Mouse (Mus musculus) embryonic facial prominence, embryonic 13.5 days (tissue): ENCODE results near the gene Ddx21. TPM values are rescaled to one million over a fixed set of nuclear protein-coding genes. Genes with fewer than 3 reads are reported as not detected.
"Not testable (repeated sequence)": the region's sequence is repeated elsewhere in the genome, so short reads cannot be mapped to it uniquely, and the experiment has no call there.

Experiments
- ATAC-seq: fragments of 200-750 bp; cut with Nextera tagmentation; 2 replicates; pipeline ENCODE4 v1.8.0; 2017; ENCODE audit warnings: low read depth; ENCODE audit not compliant: insufficient number of reproducible peaks, insufficient read depth, low FRiP score, low TSS enrichment
- H3K27ac ChIP-seq: fragments of 300-500 bp; sonication (generic); 2 replicates; pipeline ENCODE4 v1.5.1; 2015; ENCODE audit warnings: moderate library complexity, mild to moderate bottlenecking, inconsistent platforms
- H3K27me3 ChIP-seq: fragments of 300-500 bp; sonication (generic); 2 replicates; pipeline ENCODE4 v1.6.1; 2015; ENCODE audit warnings: mild to moderate bottlenecking, inconsistent platforms
- H3K36me3 ChIP-seq: fragments of 300-500 bp; sonication (generic); 2 replicates; pipeline ENCODE4 v1.6.1; 2015; ENCODE audit warnings: mild to moderate bottlenecking, inconsistent platforms
- H3K4me1 ChIP-seq: fragments of 300-500 bp; sonication (generic); 2 replicates; pipeline ENCODE4 v1.6.1; 2015; ENCODE audit warnings: inconsistent platforms
- H3K4me2 ChIP-seq: fragments of 300-500 bp; sonication (generic); 2 replicates; pipeline ENCODE4 v1.6.1; 2015; ENCODE audit warnings: moderate library complexity, mild to moderate bottlenecking, inconsistent platforms
- H3K4me3 ChIP-seq: fragments of 300-500 bp; sonication (generic); 2 replicates; pipeline ENCODE4 v1.5.1; 2015; ENCODE audit warnings: mild to moderate bottlenecking, inconsistent platforms
- H3K9ac ChIP-seq: fragments of 300-500 bp; sonication (generic); 2 replicates; pipeline ENCODE4 v1.6.1; 2015; ENCODE audit warnings: mild to moderate bottlenecking, inconsistent platforms
- H3K9me3 ChIP-seq: fragments of 300-500 bp; sonication (generic); 2 replicates; pipeline ENCODE4 v1.6.1; 2016; ENCODE audit warnings: inconsistent platforms
- WGBS: fragments of 180-500 bp; shearing (Covaris S2); methylation state at CpG from one replicate; pipeline ENCODE4 v1.1.7; 2015; ENCODE audit warnings: mixed read lengths; 5-methylcytosine and 5-hydroxymethylcytosine counted together
- polyA plus RNA-seq: library from polyadenylated mRNA; unstranded; fragments of >200 nt; fragmentation: Nextera tagmentation; extraction: Ambion mirVana; gene quantifications from 2 replicates; pipeline ENCODE4 v1.2.1, GENCODE M21; 2015

Gene Ddx21
- polyA plus RNA-seq: 24.1 and 26.3 TPM in 2 replicates

DNA sequence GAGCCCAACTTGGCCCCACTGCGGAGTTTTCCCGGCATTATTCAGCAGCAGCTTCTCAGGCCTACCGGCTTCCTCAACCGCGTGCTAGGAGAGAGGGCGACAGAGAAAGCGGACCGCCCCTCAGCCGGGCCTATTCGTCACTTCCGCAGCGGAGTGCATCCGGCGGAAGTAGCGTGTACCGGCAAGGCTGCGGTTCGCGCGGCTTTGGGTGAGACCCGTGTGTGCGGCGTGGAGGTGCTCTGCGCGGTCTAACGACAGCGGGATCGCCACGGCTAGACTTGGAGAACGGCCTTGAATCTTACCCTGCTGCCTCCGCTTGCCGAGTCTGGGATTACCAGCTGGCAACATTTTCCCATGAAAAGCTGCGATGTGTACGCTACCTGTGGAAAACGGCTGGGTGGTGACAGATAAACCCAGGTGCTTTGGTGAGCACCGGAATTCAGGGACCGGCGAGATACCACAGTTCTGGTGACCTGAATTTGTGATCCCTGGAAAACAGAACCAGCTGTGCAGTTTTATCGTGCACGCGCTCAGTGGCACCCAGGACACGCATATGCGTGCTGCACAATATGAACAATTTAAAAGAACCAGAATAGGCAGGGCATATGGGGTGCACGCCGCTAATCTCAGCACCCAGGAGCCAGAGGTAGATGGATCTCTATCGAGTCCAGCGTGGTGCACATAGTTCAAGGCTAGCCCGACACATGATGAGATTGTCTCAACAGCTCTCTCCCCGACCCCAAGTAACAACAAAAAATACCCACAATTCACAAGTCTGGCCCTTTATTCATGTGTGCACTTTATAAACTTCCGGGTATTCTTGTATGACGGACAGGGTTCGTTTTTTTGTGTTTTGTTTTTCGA lies at the start of gene Ddx21:
TSS of gene Ddx21 (minus strand) at position 105 of the 864 bp plus-strand sequence.
- peak within 1 kb of the TSS; percentile 56 for H3K27ac ChIP-seq
- H3K4me3 ChIP-seq: peak within 1 kb of the TSS; percentile 95
- H3K4me1 ChIP-seq: peaks cover 17% of the 10 kb centered on the region
- peak within 1 kb of the TSS; percentile 85 for H3K9ac ChIP-seq
- H3K36me3 ChIP-seq: peaks cover 18% of the 10 kb centered on the region
- ATAC-seq: peak; percentile 94
- H3K27me3 ChIP-seq: no peaks in the 10 kb centered on the region
- peak within 1 kb of the TSS; percentile 97 for H3K4me2 ChIP-seq
- 7% methylated on average over 53 of the region's 53 CpGs for WGBS
- H3K9me3 ChIP-seq: no peaks in the 10 kb centered on the region

DNA sequence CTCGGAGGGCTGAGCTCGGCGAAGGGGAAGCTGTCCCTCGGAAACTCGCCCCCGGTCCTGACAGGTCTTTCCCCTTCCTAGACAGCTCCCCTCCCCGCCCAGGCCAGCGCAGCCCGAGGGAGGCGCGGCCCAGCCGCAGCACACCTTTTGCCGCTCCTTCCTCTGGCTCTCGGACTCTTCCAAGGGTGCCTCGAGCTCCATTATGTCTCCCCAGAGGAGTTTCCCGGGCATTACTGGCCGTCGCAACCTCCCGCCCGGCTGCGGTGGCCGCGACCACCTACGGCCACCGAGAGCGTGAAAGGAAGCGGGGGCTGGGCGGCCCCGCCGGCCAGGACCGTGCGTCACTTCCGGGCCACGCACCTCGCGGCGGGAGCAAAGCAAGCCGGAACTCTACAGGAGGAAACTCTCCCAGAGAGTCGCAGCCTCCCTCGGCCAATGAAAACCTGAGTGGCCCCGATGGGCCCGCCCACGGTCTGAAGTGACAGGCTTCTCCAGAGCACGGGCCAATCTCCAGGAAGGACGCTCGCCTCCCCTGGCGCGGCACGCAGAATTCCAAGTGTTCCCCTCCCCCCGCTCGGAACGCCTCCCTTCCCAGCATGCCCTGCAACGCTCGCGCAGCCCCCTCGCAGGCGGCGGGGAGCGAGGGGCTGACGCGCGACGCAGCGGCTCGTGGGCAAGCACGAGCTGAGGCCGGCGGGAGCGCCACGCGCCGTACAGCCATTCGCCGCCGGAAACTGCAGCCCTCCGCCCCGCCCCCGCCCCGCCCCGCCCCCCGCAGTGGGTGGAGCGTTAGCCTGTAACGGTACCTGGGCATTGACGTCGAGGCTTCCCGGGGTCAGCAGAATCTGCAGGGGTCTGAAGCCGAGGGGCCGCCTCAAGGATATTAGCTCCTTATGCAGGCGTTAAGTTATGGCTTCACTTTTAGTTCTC lies 49.1 kb upstream of the Ddx21 start, which contains the start of gene Ddx50:
TSS of gene Ddx50 (minus strand) at position 338 of the 930 bp plus-strand sequence.
- WGBS: under 1% methylated on average over 89 of the region's 89 CpGs
- peak within 1 kb of the TSS; percentile 95 for H3K27ac ChIP-seq
- peak; percentile 100 for ATAC-seq
- peaks cover 8% of the 10 kb centered on the region for H3K4me1 ChIP-seq
- peak within 1 kb of the TSS; percentile 74 for H3K4me2 ChIP-seq
- H3K27me3 ChIP-seq: no peaks in the 10 kb centered on the region
- H3K9me3 ChIP-seq: no peaks in the 10 kb centered on the region
- H3K36me3 ChIP-seq: peaks cover 10% of the 10 kb centered on the region
- peak within 1 kb of the TSS; percentile 97 for H3K4me3 ChIP-seq
- H3K9ac ChIP-seq: peak within 1 kb of the TSS; percentile 95

DNA sequence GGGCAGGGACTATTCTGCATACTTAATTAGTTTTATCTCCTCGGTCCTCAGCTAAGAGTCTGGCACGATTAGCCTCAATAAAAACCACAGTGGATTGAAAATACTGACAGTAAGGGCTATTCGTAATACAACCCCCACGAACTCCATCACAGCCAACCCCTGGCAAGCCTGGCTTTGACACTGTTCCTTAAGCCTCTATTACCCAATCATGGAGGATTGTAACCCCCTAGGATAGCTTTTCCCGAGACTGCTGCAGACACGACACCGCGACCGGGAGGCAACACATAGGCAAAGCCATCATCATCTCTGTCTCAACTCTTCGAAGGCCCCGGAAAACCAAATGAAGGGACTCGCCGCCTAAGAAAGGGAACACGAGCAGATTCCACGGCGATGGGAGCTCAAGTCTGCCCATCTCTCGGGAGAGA lies 48.3 kb upstream of the Ddx21 start:
- H3K4me1 ChIP-seq: peaks cover 8% of the 10 kb centered on the region
- WGBS: under 1% methylated on average over 17 of the region's 17 CpGs
- H3K9me3 ChIP-seq: no peaks in the 10 kb centered on the region
- H3K4me3 ChIP-seq: peak overlapping the region; percentile 97
- ATAC-seq: no peak
- peak overlapping the region; percentile 95 for H3K27ac ChIP-seq
- H3K27me3 ChIP-seq: no peaks in the 10 kb centered on the region
- peak overlapping the region; percentile 74 for H3K4me2 ChIP-seq
- H3K36me3 ChIP-seq: peaks cover 16% of the 10 kb centered on the region
- peak overlapping the region; percentile 95 for H3K9ac ChIP-seq

DNA sequence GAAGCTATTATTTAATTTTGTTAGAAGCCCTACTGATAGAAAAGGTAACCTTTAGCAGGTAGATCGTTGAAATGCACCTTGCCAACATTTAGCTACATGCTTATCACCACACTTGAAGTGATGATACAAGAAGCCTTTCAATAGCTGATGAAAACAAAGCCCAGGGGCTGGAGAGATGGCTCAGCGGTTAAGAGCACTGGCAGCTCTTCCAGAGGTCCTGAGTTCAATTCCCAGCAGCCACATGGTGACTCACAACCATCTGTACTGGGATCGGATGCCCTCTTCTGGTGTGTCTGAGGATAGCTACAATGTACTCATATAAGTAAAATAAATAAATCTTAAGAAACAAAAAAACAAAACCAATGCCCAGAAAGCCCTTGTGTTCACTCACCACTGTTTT lies 2.1 kb upstream of the Ddx21 start:
- Histone ChIP-seq H3K9ac (no peak overlapping the region), H3K27me3 (no peaks in the 10 kb centered on the region), H3K4me2 (no peak overlapping the region), H3K36me3 (0 out of 2 replicates have a peak, but pooled peaks cover under 1% of the 10 kb centered on the region), H3K4me3 (no peak overlapping the region), H3K27ac (no peak overlapping the region), H3K9me3 (no peaks in the 10 kb centered on the region), H3K4me1 (peaks cover 14% of the 10 kb centered on the region)
- no peak for ATAC-seq
- WGBS: 82% methylated on average over 3 of the region's 3 CpGs

- peak overlapping the region; percentile 85; the same call in 1 of the 2 replicates for H3K9ac ChIP-seq
- ATAC-seq: no peak
- no peak overlapping the region for H3K4me3 ChIP-seq
- peak overlapping the region; percentile 97; the same call in 1 of the 2 replicates for H3K4me2 ChIP-seq
- no peaks in the 10 kb centered on the region for H3K27me3 ChIP-seq
- H3K9me3 ChIP-seq: no peaks in the 10 kb centered on the region
- 88% methylated on average over 12 of the region's 12 CpGs for WGBS
- H3K4me1 ChIP-seq: peaks cover 14% of the 10 kb centered on the region
- H3K27ac ChIP-seq: no peak overlapping the region
- H3K36me3 ChIP-seq: peaks cover 8% of the 10 kb centered on the region
Observed at GRCm38 (mm10) chr10:62603233-62604030, 1.4 kb upstream of the Ddx21 start.

GRCm38 (mm10) chr10:62601833-62602176 lies 276 bp downstream of the Ddx21 start:
- Histone ChIP-seq H3K9me3 (no peaks in the 10 kb centered on the region), H3K4me1 (peaks cover 17% of the 10 kb centered on the region), H3K27me3 (no peaks in the 10 kb centered on the region), H3K27ac (peak overlapping the region; percentile 56), H3K9ac (peak overlapping the region; percentile 85), H3K4me2 (peak overlapping the region; percentile 97), H3K36me3 (peaks cover 24% of the 10 kb centered on the region), H3K4me3 (peak overlapping the region; percentile 95)
- peak; percentile 54; the same call in 1 of the 2 replicates for ATAC-seq
- 0% methylated on average over 23 of the region's 23 CpGs for WGBS

- 10% methylated on average over 20 of the region's 20 CpGs for WGBS
- H3K27ac ChIP-seq: no peak overlapping the region
Observed at GRCm38 (mm10) chr10:62601053-62601791, 859 bp downstream of the Ddx21 start.

GRCm38 (mm10) chr10:62600056-62600455 lies 2.0 kb downstream of the Ddx21 start:
- no peaks in the 10 kb centered on the region for H3K9me3 ChIP-seq
- no peak for ATAC-seq
- peaks cover 17% of the 10 kb centered on the region for H3K4me1 ChIP-seq
- H3K27ac ChIP-seq: no peak overlapping the region
- no peak overlapping the region for H3K9ac ChIP-seq
- H3K27me3 ChIP-seq: no peaks in the 10 kb centered on the region
- peaks cover 38% of the 10 kb centered on the region for H3K36me3 ChIP-seq
- 82% methylated on average over 6 of the region's 6 CpGs for WGBS
- no peak overlapping the region for H3K4me3 ChIP-seq
- H3K4me2 ChIP-seq: peak overlapping the region; percentile 97; the same call in 1 of the 2 replicates

More at GRCm38 (mm10) chr10:62601053-62601791, 859 bp downstream of the Ddx21 start:
- H3K9ac ChIP-seq: peak overlapping the region; percentile 85
- no peak; the same call in 1 of the 2 replicates for ATAC-seq
- H3K27me3 ChIP-seq: no peaks in the 10 kb centered on the region
- peaks cover 27% of the 10 kb centered on the region for H3K36me3 ChIP-seq
- peak overlapping the region; percentile 97 for H3K4me2 ChIP-seq
- H3K9me3 ChIP-seq: no peaks in the 10 kb centered on the region
- peaks cover 17% of the 10 kb centered on the region for H3K4me1 ChIP-seq
- H3K4me3 ChIP-seq: peak overlapping the region; percentile 95

DNA sequence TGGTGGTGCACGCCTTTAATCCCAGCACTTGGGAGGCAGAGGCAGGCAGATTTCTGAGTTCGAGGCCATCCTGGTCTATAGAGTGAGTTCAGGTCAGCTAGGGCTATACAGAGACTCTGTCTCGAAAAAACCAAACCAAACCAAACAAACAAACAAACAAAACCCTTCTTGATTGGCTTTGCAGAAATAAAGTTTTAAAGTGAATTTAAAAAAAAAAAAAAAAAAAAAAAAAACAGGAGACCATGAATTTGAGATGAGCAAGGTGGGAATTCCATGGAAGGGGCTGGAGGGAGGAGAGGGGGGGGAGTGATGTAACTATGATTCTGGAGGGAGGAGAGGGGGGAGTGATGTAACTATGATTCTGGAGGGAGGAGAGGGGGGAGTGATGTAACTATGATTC lies 2.8 kb downstream of the Ddx21 start:
- H3K9me3 ChIP-seq, H3K27me3 ChIP-seq, H3K27ac ChIP-seq, H3K9ac ChIP-seq, H3K4me3 ChIP-seq, H3K4me2 ChIP-seq, ATAC-seq: not testable (repeated sequence)
- WGBS: 90% methylated on average over 3 of the region's 3 CpGs
- Histone ChIP-seq H3K36me3 (peaks cover 46% of the 10 kb centered on the region), H3K4me1 (peaks cover 17% of the 10 kb centered on the region)

- WGBS: 87% methylated on average over 7 of the region's 7 CpGs
- Histone ChIP-seq H3K9me3 (no peaks in the 10 kb centered on the region), H3K27ac (no peak overlapping the region), H3K9ac (no peak overlapping the region), H3K4me1 (no peaks in the 10 kb centered on the region), H3K27me3 (no peaks in the 10 kb centered on the region), H3K4me3 (no peak overlapping the region), H3K36me3 (peaks cover 89% of the 10 kb centered on the region), H3K4me2 (no peak overlapping the region)
- no peak for ATAC-seq
Observed at GRCm38 (mm10) chr10:62592496-62592895, 9.6 kb downstream of the Ddx21 start.
